Mouse (Mus musculus) ES-Bruce4 (cell line): Measurements from ENCODE around the gene Gm29609. TPM values are rescaled to one million over a fixed set of nuclear protein-coding genes. Genes with fewer than 3 reads are reported as not detected.

ENCODE experiments used
- H3K27ac ChIP-seq: 2 replicates; pipeline ENCODE4 v1.5.1; 2012; ENCODE audit warnings: low read length, inconsistent platforms; ENCODE audit not compliant: insufficient read depth
- H3K27me3 ChIP-seq: 2 replicates; pipeline ENCODE4 v1.6.1; 2012; ENCODE audit warnings: mild to moderate bottlenecking, low read length, inconsistent platforms; ENCODE audit not compliant: control insufficient read depth, poor library complexity, insufficient read depth, severe bottlenecking
- H3K36me3 ChIP-seq: 2 replicates; pipeline ENCODE4 v1.6.1; 2012; ENCODE audit warnings: inconsistent platforms, mild to moderate bottlenecking, low read length, moderate library complexity; ENCODE audit not compliant: control insufficient read depth, poor library complexity, insufficient read depth, severe bottlenecking
- H3K4me1 ChIP-seq: one replicate; pipeline ENCODE4 v1.8.1; 2011; ENCODE audit warnings: low read length; ENCODE audit not compliant: control insufficient read depth, insufficient read depth
- H3K4me3 ChIP-seq: 2 replicates; pipeline ENCODE4 v1.5.1; 2011; ENCODE audit warnings: low read depth, mild to moderate bottlenecking, low read length
- H3K9ac ChIP-seq: 2 replicates; pipeline ENCODE4 v1.6.1; 2012; ENCODE audit warnings: low read depth, mild to moderate bottlenecking, inconsistent platforms; ENCODE audit not compliant: poor library complexity, severe bottlenecking
- H3K9me3 ChIP-seq: replicated peaks from 2 replicates; pipeline ENCODE4 v1.6.1; 2012; ENCODE audit warnings: mild to moderate bottlenecking, low read length, inconsistent platforms; ENCODE audit not compliant: control insufficient read depth, poor library complexity, insufficient read depth, severe bottlenecking
- CTCF ChIP-seq: IDR thresholded peaks from one replicate; pipeline ENCODE4 v1.8.1; 2011; ENCODE audit warnings: low read depth, low read length
- EP300 ChIP-seq: IDR thresholded peaks from 2 replicates; pipeline ENCODE4 v1.6.1; 2011; ENCODE audit warnings: low read depth, low read length; ENCODE audit not compliant: insufficient read depth
- POLR2A ChIP-seq: IDR thresholded peaks from one replicate; pipeline ENCODE4 v1.8.1; 2011; ENCODE audit warnings: low read length; ENCODE audit not compliant: insufficient read depth
- polyA plus RNA-seq: library from polyadenylated mRNA; stranded (reverse); fragments of >200 nt; gene quantifications from 2 replicates; pipeline ENCODE4 v1.2.4, GENCODE M21; 2011; ENCODE audit warnings: low read depth; ENCODE audit not compliant: missing spikeins, insufficient read depth, insufficient read length

Gene Gm29609
- polyA plus RNA-seq, 1 experiment = 2.6 TPM

DNA sequence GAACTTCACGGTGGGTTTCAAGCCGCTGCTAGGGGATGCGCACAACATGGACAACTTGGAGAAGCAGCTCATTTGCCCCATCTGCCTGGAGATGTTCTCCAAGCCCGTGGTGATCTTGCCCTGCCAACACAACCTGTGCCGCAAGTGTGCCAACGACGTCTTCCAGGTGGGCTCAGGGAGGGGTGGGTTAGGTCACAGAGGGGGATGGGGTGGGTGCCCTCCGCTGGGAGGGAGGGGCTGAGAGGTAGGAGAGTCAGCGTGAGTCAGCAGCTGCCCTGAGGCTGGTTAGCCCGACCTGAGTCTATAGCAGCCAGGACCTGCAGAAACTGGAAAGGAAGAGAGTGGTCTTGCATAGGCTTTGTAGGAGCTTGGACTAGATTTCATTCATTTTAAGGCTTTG lies 62.8 kb downstream of the Gm29609 start:
- Histone ChIP-seq H3K27me3 (no peaks in the 10 kb centered on the region), H3K27ac (peak overlapping the region; percentile 24; the same call in 1 of the 2 replicates), H3K4me1 (no peaks in the 10 kb centered on the region), H3K9me3 (peaks cover 5% of the 10 kb centered on the region), H3K9ac (peak overlapping the region; percentile 17), H3K4me3 (peak overlapping the region; percentile 66), H3K36me3 (no peaks in the 10 kb centered on the region)
- TF ChIP-seq EP300 (peak; percentile 99), CTCF (no peak)

- Histone ChIP-seq H3K9ac (peak within 1 kb of the TSS; percentile 17), H3K4me1 (no peaks in the 10 kb centered on the region), H3K27ac (peak within 1 kb of the TSS; percentile 24; the same call in 1 of the 2 replicates), H3K9me3 (peaks cover 5% of the 10 kb centered on the region), H3K4me3 (peak within 1 kb of the TSS; percentile 66), H3K36me3 (no peaks in the 10 kb centered on the region), H3K27me3 (no peaks in the 10 kb centered on the region)
- TF ChIP-seq CTCF = no peak
- TF ChIP-seq EP300 = peak; percentile 78; the same call in 1 of the 2 replicates
These were observed 63.4 kb downstream of the Gm29609 start, which contains the start of gene Trim54 for GRCm38 (mm10) chr5:31116354-31116753. Gene Trim54, plus strand, starts transcription at chr5:31116712.

GRCm38 (mm10) chr5:31110781-31111180 lies 68.9 kb downstream of the Gm29609 start:
- Histone ChIP-seq H3K4me3 (no peak overlapping the region), H3K4me1 (no peaks in the 10 kb centered on the region), H3K36me3 (no peaks in the 10 kb centered on the region), H3K27ac (no peak overlapping the region), H3K27me3 (no peaks in the 10 kb centered on the region), H3K9me3 (peaks cover 5% of the 10 kb centered on the region), H3K9ac (no peak overlapping the region)
- TF ChIP-seq EP300 (no peak), POLR2A (no peak), CTCF (no peak)

DNA sequence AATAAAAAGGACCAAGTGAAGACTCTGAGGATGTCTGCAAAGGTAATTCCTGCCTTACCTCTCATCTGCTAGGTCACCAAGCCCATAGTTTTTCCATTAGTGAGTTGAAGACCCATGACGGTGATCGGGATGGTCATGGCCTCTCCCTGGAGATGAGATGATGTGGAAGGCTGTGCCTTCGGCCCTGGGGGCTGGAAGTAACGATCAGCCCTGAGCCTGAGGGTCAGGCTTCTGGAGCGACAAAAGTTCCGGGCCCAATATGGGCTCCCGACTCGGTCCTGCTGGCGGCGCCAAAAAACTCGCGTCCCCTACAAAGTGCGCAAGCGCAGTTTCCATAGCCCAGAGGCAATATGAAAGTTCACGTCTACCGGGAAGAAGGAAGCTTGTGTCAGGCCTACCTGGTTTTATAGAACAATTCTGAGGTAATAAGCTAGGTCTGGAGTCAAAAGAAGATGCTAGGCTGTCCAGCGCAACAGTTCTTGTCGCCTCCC lies 71.7 kb downstream of the Gm29609 start, which contains the start of gene Slc30a3:
Gene Slc30a3 (minus strand): TSS at position 238 of the 491 bp plus-strand sequence.
- Histone ChIP-seq H3K36me3 (no peaks in the 10 kb centered on the region), H3K27me3 (no peaks in the 10 kb centered on the region), H3K27ac (no peak within 1 kb of the TSS), H3K9me3 (no peaks in the 10 kb centered on the region), H3K4me1 (no peaks in the 10 kb centered on the region), H3K4me3 (no peak within 1 kb of the TSS), H3K9ac (no peak within 1 kb of the TSS)
- no peak for TF ChIP-seq CTCF
- TF ChIP-seq POLR2A = no peak
- no peak for TF ChIP-seq EP300

GRCm38 (mm10) chr5:31105814-31106335 lies 73.8 kb downstream of the Gm29609 start, which contains the start of gene Dnajc5g:
Gene Dnajc5g, plus strand, starts transcription at chr5:31106285.
- H3K9ac ChIP-seq = no peak within 1 kb of the TSS
- H3K9me3 ChIP-seq = no peaks in the 10 kb centered on the region
- H3K27me3 ChIP-seq = no peaks in the 10 kb centered on the region
- no peaks in the 10 kb centered on the region for H3K4me1 ChIP-seq
- H3K27ac ChIP-seq = no peak within 1 kb of the TSS
- TF ChIP-seq POLR2A = no peak
- H3K36me3 ChIP-seq = no peaks in the 10 kb centered on the region
- no peak within 1 kb of the TSS for H3K4me3 ChIP-seq

GRCm38 (mm10) chr5:31095711-31096480 lies 83.8 kb downstream of the Gm29609 start:
- peaks cover 10% of the 10 kb centered on the region for H3K27me3 ChIP-seq
- H3K36me3 ChIP-seq = no peaks in the 10 kb centered on the region
- H3K27ac ChIP-seq = no peak overlapping the region
- H3K4me1 ChIP-seq = no peaks in the 10 kb centered on the region
- no peak overlapping the region for H3K9ac ChIP-seq
- TF ChIP-seq CTCF (no peak), EP300 (no peak), POLR2A (no peak)
- H3K4me3 ChIP-seq = peak overlapping the region; percentile 26
- no peaks in the 10 kb centered on the region for H3K9me3 ChIP-seq
